ENCODE assay signal across 28 mouse cellular contexts in the genomic region with DNA sequence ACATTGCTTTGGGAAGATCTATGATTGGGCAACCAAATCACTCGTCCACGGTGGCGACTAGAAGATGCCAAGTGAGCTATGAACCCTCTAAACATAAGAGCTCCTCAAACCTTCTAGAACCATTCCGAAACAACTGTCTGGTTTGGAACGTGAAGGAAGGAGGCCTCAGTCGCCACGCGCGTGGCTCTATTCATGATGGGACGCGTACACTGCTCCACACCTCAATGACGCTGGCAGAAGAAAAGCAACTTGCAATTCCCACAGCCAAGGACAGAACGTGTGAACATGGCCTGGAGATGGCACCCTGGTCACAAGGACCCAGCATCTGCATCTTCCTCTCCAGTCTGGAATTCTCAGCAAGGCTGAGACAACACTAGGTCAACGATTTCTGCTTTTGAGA.
"Had no signal": no experiment of that assay in that cellular context is flagged by ENCODE, and none has a peak within 500 bp of the region (broad histone marks: within the 10 kb centered on the region; RNA-seq: fewer than 3 reads in every experiment).

No protein-coding gene starts in this region.

- H3K9ac ChIP-seq: limb, embryonic 12.5 days; limb, embryonic 13.5 days; limb, embryonic 15.5 days; liver, embryonic 12.5 days; liver, embryonic 13.5 days; liver, embryonic 14.5 days; liver, embryonic 15.5 days; liver, postnatal 0 days; lung, embryonic 14.5 days; lung, embryonic 15.5 days; midbrain, embryonic 12.5 days; midbrain, embryonic 13.5 days; midbrain, embryonic 15.5 days; neural tube, embryonic 12.5 days had no signal

- H3K27me3 ChIP-seq: limb, embryonic 12.5 days; limb, embryonic 13.5 days; limb, embryonic 15.5 days; liver, embryonic 12.5 days; liver, embryonic 13.5 days; liver, embryonic 15.5 days; lung, embryonic 15.5 days; megakaryocyte, embryonic 14.5 days; midbrain, embryonic 12.5 days; midbrain, embryonic 13.5 days; midbrain, embryonic 15.5 days; neural tube, embryonic 12.5 days had no signal

- H3K27ac ChIP-seq: limb, embryonic 10.5 days; limb, embryonic 12.5 days; limb, embryonic 13.5 days; limb, embryonic 15.5 days; liver, embryonic 12.5 days; liver, embryonic 13.5 days; liver, embryonic 14.5 days; liver, embryonic 15.5 days; lung, embryonic 15.5 days; macrophage; midbrain, embryonic 10.5 days; midbrain, embryonic 12.5 days; midbrain, embryonic 13.5 days; midbrain, embryonic 15.5 days; neural tube, embryonic 12.5 days had no signal

- H3K4me1 ChIP-seq: limb, embryonic 15.5 days; liver, embryonic 15.5 days; lung, embryonic 15.5 days; midbrain, embryonic 10.5 days; midbrain, embryonic 12.5 days; midbrain, embryonic 13.5 days; midbrain, embryonic 15.5 days; neural tube, embryonic 12.5 days had no signal

- DNase-seq: left cerebral cortex, postnatal 4 days; liver; liver, embryonic 13.5 days; liver, postnatal 0 days; lung, adult 18-20 months; lung, adult 2 months; lung, embryonic 14.5 days; lung, postnatal 10 days; lung, postnatal 14 days; lung, postnatal 36 days; lung, postnatal 4 days; midbrain, embryonic 14.5 days had no signal

- H3K9me3 ChIP-seq: limb, embryonic 10.5 days; limb, embryonic 12.5 days; limb, embryonic 13.5 days; limb, embryonic 15.5 days; liver, embryonic 12.5 days; liver, embryonic 13.5 days; liver, embryonic 15.5 days; lung, embryonic 15.5 days; midbrain, embryonic 10.5 days; midbrain, embryonic 12.5 days; midbrain, embryonic 13.5 days; midbrain, embryonic 15.5 days; neural tube, embryonic 12.5 days had no signal

- H3K36me3 ChIP-seq: limb, embryonic 12.5 days; limb, embryonic 13.5 days; limb, embryonic 15.5 days; liver, embryonic 12.5 days; liver, embryonic 13.5 days; liver, embryonic 15.5 days; lung, embryonic 15.5 days; midbrain, embryonic 10.5 days; midbrain, embryonic 12.5 days; midbrain, embryonic 13.5 days; midbrain, embryonic 15.5 days; neural tube, embryonic 12.5 days had no signal

- H3K4me3 ChIP-seq: limb, embryonic 10.5 days; limb, embryonic 12.5 days; limb, embryonic 13.5 days; limb, embryonic 15.5 days; liver, embryonic 12.5 days; liver, embryonic 13.5 days; liver, embryonic 15.5 days; lung, embryonic 15.5 days; megakaryocyte, embryonic 14.5 days; midbrain, embryonic 10.5 days; midbrain, embryonic 12.5 days; midbrain, embryonic 13.5 days; midbrain, embryonic 15.5 days; myocyte; neural tube, embryonic 12.5 days had no signal
